Mouse (Mus musculus): ENCODE data around the gene Hfe.

Gene Hfe

DNA sequence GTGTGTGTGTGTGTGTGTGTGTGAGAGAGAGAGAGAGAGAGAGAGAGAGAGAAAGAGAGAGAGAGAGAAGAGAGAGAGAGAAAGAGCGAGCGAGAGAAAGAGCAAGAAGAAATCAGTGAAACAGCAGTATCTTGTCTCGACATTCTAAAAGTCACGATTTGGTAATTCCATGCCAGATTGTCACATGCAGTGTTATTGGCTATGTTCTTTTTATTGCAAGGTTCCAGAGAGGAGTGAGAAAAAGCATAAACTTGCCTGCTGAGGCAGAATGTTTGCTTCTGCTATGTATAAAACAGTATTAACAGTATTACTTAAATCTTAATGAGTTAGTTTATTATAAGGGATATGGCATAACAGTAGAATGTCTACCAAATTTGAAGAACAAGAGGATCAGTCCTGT, 24.7 kb downstream of the Hfe start:
- DNase-seq (ENCODE audit: low read depth, low spot score): no peak

DNA sequence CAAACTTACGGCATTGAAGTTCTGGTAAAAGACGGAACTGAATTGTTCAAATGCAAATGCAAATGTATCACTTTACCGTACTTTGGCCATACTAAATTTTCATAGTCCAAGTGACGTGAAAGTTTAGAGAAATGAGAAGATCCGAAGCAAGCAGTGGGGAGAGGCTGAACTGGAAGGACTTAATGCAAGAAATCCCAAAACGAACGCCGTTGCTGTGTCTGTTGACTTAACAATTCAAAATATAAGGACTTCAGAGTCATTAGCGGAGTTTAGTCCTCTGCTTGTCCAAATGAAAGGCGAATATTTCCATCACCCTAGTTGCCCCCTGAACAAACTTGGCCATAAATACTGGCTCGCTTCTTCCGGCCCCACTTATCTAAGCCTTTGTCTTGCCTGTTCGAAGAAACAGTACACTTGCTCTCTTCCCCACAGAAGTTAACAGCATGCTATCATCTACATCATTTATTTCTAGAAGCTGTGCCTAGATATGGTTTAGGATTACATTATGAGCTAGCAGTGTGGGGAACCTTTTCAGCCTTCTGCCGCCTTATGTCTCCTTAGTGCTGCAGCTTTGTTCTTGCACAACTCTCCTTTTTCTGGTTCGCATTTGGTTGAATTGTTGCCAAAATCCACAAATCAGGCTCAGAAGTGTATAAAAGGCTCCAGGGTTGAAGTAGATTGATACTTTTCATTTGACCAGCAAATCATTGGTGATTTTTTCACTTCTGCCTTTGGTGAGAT, 25.4 kb downstream of the Hfe start:
- DNase-seq (ENCODE audit: low read depth, low spot score): peak; percentile 42

DNA sequence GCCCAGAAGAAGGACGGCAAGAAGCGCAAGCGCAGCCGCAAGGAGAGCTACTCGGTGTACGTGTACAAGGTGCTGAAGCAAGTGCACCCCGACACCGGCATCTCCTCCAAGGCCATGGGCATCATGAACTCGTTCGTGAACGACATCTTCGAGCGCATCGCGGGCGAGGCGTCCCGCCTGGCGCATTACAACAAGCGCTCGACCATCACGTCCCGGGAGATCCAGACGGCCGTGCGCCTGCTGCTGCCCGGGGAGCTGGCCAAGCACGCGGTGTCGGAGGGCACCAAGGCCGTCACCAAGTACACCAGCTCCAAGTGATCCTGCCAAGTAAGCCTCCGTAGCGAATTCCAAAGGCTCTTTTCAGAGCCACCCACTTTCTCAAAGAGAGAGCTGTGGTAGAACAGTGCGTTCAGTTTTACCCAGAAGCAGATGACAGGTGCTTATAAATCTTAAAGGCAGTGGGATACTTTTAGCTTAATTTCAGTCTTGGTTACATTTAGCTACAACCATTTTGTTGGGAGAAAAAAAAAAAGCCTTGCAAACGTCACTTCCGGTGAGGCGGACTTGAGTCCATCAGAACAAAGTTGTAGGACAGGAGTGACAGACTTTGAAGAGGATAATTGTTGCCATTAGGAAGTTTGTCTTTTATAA, 26.2 kb downstream of the Hfe start:
- peak; percentile 81 for DNase-seq (ENCODE audit: low read depth, low spot score)

DNA sequence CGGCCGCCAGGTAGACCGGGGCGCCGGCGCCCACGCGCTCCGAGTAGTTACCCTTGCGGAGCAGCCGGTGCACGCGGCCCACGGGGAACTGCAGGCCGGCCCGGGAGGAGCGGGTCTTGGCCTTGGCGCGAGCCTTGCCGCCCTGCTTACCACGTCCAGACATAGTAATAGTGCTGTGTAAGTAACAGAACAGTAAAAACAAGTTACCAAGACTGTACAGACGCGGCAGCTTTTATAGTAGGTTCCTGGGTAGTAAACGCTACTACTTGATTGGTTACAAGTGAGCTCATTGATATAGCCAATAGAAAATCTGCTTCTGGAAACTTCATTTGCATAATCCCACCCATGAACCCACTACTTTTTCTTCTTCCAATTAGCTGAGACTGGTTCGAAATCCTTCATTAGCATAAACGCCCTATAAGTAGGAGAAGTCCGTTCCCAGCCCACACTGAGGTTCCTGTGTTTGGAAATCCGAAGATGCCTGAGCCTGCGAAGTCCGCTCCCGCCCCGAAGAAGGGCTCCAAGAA, 26.8 kb downstream of the Hfe start, which contains the start of the genes Hist1h2ac and Hist1h2bc:
TSS of gene Hist1h2ac (minus strand) at position 194 of the 527 bp plus-strand sequence.
TSS of gene Hist1h2bc (plus strand) at position 445 of the 527 bp plus-strand sequence.
- peak; percentile 98 for DNase-seq (ENCODE audit: low read depth, low spot score)

DNA sequence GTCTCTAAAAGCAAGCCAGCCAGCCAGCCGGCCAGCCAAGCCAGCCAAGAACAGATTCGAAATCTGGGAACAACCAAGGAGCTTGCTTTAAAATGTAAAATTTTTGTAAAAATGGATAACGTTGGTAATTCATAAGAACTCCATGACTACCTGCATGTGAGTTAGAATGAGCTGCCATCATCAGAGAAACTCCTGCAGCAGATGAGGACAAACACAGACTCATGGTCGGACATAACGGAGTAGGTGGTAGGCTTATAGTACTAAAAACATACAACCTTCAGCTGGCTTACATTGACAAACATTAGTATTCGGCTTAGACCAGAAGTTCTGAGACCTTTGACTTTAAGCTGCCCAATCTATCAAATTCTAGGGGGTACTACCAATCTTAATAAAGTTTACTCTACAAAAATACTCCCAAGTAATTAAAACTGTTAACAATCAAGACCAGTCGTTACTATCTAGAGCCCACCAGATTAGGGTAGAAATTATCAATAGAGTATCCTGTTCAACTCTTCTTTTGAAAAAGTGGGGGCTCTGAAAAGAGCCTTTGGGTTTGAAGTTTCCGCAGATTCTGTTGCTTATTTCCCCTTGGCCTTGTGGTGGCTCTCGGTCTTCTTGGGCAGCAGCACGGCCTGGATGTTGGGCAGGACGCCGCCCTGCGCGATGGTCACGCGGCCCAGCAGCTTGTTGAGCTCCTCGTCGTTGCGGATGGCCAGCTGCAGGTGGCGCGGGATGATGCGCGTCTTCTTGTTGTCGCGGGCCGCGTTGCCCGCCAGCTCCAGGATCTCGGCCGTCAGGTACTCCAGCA, 27.5 kb downstream of the Hfe start:
- DNase-seq (ENCODE audit: low read depth, low spot score): peak; percentile 48

DNA sequence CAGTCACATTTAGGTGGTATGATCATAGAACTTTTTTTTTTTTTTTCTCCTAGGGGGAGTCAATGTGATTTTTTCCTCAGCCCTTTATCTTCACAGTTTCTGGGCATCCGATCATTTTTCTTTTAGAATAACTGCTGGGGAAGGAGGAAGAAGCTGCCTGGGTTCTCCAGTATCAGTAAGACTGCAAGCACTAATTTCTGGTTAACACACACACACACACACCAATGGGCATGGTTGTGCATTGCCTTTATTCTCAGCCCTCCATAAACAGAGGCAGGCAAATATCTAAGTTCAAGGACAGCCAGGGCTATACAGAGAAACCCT, 28.1 kb downstream of the Hfe start:
- DNase-seq (ENCODE audit: low read depth, low spot score): no peak

DNA sequence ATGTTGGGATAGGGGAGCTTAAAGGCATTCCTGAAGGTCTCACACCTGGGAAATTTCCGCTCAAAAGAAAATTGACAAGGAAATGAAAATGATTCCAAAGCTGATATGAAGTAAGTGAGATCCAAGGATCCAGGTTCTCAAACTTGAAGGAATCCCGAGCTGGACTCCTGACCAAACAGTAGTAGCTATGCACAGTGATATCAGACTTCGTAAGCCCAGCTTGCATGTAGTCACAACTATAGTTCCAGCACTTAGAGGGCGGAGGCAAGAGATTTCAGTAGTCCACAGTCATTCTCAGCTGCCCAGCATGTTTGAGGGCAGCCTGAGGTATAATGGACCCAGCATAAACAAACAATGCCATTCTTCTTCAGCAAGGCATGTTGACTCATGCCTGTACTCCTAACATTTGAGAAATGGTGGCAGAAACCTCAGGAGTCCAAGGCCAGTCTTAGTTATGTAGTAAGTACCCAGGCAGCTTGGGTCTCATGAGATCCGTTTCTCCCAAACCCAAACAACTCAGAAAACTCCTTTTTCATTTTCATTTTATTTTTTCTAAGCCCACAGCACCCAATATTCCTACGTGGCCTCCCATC, 28.6 kb downstream of the Hfe start:
- no peak for DNase-seq (ENCODE audit: low read depth, low spot score)

DNA sequence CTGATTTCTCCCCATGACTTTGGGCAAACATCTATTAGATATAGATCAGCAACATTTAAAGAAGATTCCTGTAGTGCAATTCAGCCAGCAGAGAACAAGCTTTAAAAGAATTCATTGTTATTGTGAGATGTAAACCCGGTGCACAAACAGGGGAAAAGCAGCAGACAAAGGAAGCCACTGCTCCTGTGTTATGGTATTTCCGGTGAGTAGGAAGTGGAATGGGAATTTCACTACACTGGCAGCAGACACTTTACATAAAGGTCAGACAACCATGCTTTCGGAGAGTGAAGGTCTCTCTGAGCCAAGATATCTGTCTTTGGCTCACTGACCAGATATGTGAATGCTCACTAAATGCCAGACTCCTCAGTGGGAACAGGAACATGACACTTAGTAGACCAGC, 48.1 kb downstream of the Hfe start:
- DNase-seq (ENCODE audit: low read depth, low spot score): no peak

DNA sequence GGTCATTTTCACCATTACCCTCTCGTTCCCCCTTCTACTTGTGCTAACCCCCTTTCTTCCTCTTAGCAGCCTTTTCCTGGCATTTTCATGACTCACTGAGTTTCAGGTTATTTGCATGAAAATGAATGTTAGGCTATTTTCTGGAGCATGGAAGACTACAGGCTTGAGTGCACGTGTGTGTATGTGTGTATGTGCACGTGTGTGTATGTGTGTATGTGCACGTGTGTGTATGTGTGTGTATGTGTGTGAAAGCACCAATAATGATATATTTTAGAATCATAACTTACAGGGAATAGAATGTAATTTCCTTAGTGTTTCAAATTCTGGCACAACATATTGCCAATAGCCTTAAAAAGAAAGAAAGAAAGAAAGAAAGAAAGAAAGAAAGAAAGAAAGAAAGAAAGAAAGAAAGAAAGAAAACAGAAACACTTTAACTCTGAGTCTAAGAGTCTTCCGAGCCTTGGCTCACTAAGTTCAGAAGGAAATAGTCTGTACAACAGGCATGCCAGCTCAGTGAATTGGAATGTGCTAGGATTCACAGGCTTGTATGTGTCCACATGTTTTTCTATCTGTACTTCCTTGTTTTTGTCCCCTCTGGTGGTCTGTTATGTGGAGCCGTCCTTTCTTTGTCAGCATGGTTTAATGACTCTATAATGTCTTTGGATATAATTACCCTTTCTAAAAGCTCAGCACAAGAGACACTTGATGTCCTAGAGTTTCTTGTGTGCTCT, 50.9 kb downstream of the Hfe start:
- no peak for DNase-seq (ENCODE audit: low read depth, low spot score)

Data from c-Kit-negative CD71-positive TER-119-positive erythroid progenitor cells, embryonic 14.5 days (primary cell).